Mouse (Mus musculus): Measurements from ENCODE around the gene Pomgnt1.

The Pomgnt1 gene

GRCm38 (mm10) chr4:116123602-116124519 lies at the start of gene Pomgnt1, which contains the start of gene Rad54l:
TSS of gene Pomgnt1 (plus strand) at chr4:116123840.
TSS of gene Rad54l (minus strand) at chr4:116123690.
- peak; percentile 78 for DNase-seq

- DNase-seq = peak; percentile 19
Observed at GRCm38 (mm10) chr4:116074145-116074675, 49.4 kb upstream of the Pomgnt1 start.

GRCm38 (mm10) chr4:116074861-116075620 lies 48.6 kb upstream of the Pomgnt1 start, which contains the start of the genes Uqcrh and Lrrc41:
TSS of gene Uqcrh (minus strand) at chr4:116075071.
TSS of gene Lrrc41 (plus strand) at chr4:116075269.
- peak; percentile 95 for DNase-seq

- DNase-seq = peak; percentile 75
Observed at GRCm38 (mm10) chr4:116075631-116076368, 47.8 kb upstream of the Pomgnt1 start.

- DNase-seq = no peak
Observed at GRCm38 (mm10) chr4:116076369-116077231, 47.0 kb upstream of the Pomgnt1 start.

- DNase-seq = no peak
Observed at GRCm38 (mm10) chr4:116077240-116078095, 46.2 kb upstream of the Pomgnt1 start.

- peak; percentile 9 for DNase-seq
Observed at GRCm38 (mm10) chr4:116088510-116089249, 35.0 kb upstream of the Pomgnt1 start.

GRCm38 (mm10) chr4:116096291-116096690 lies 27.3 kb upstream of the Pomgnt1 start:
- no peak for DNase-seq

GRCm38 (mm10) chr4:116097211-116097610 lies 26.4 kb upstream of the Pomgnt1 start:
- no peak for DNase-seq

GRCm38 (mm10) chr4:116100959-116101358 lies 22.7 kb upstream of the Pomgnt1 start:
- DNase-seq = no peak

GRCm38 (mm10) chr4:116105278-116105677 lies 18.4 kb upstream of the Pomgnt1 start:
- DNase-seq = no peak

GRCm38 (mm10) chr4:116110695-116111094 lies 12.9 kb upstream of the Pomgnt1 start:
- no peak for DNase-seq

- no peak for DNase-seq
Observed at GRCm38 (mm10) chr4:116111486-116111885, 12.2 kb upstream of the Pomgnt1 start.

- no peak for DNase-seq
Observed at GRCm38 (mm10) chr4:116122762-116123161, 878 bp upstream of the Pomgnt1 start.

- no peak for DNase-seq
Observed at GRCm38 (mm10) chr4:116125803-116126386, 2.3 kb downstream of the Pomgnt1 start.

GRCm38 (mm10) chr4:116127956-116128355 lies 4.3 kb downstream of the Pomgnt1 start:
- no peak for DNase-seq

GRCm38 (mm10) chr4:116133126-116133525 lies 9.5 kb downstream of the Pomgnt1 start:
- no peak for DNase-seq

- no peak for DNase-seq
Observed at GRCm38 (mm10) chr4:116134990-116135389, 11.3 kb downstream of the Pomgnt1 start.

- no peak for DNase-seq
Observed at GRCm38 (mm10) chr4:116137421-116137996, 13.9 kb downstream of the Pomgnt1 start.

Measured in thymus, postnatal 25 days (tissue).